ENCODE assay signal across 8 mouse cellular contexts in genomic region chr12:55465401-55465983, GRCm38 (mm10). TPM values are rescaled to one million over a fixed set of nuclear protein-coding genes. Genes with fewer than 3 reads are reported as not detected.
DNase-seq lines count a peak whose midpoint lies in the region; ATAC-seq lines count a peak whose summit lies in the region.

No protein-coding gene starts in this region.

- peaks cover 26% of the 10 kb centered on the region for H3K4me1 ChIP-seq in forebrain, embryonic 14.5 days (ENCODE audit: control insufficient read depth, insufficient read depth, low read length)
- peaks cover 9% of the 10 kb centered on the region; the same call in 1 of the 2 replicates for H3K4me1 ChIP-seq in forebrain, embryonic 11.5 days (replicated peaks; ENCODE audit: control insufficient read depth, insufficient read depth, low read length)

- ATAC-seq in forebrain, embryonic 14.5 days = no peak
- no peak for ATAC-seq in forebrain, embryonic 11.5 days (replicated peaks; ENCODE audit: low FRiP score)
- ATAC-seq in monocyte, adult 5-6 weeks (replicated peaks; ENCODE audit: insufficient number of reproducible peaks, low FRiP score, low TSS enrichment, poor library complexity, severe bottlenecking) = peak; percentile 93

- H3K36me3 ChIP-seq in forebrain, embryonic 14.5 days (ENCODE audit: control insufficient read depth, insufficient read depth, low read length) = no peaks in the 10 kb centered on the region
- H3K36me3 ChIP-seq in forebrain, embryonic 11.5 days (ENCODE audit: control insufficient read depth, insufficient read depth, low read length) = no peaks in the 10 kb centered on the region

- H3K4me2 ChIP-seq in forebrain, embryonic 14.5 days (ENCODE audit: low read length) = no peak overlapping the region
- H3K4me2 ChIP-seq in forebrain, embryonic 11.5 days (ENCODE audit: low read depth, low read length, severe bottlenecking) = no peak overlapping the region

- peak; percentile 11 for DNase-seq in forebrain, embryonic 14.5 days (ENCODE audit: low spot score)
- no peak for DNase-seq in forebrain, embryonic 11.5 days (ENCODE audit: low spot score)
- DNase-seq in 3T3-L1 (ENCODE audit: low read depth, low spot score) = peak; percentile 54
- DNase-seq in cerebellum, adult 9-10 months = peak; percentile 86
- peak; percentile 67 for DNase-seq in kidney, adult 9 months
- DNase-seq in retina, embryonic 14.5 days (ENCODE audit: low spot score) = no peak
- no peak for DNase-seq in frontal cortex, adult 2 months (ENCODE audit: extremely low spot score in 1 of 2, low spot score in 1 of 2)

- H3K27me3 ChIP-seq in forebrain, embryonic 14.5 days (replicated peaks; ENCODE audit: control insufficient read depth, insufficient read depth, low read length) = no peaks in the 10 kb centered on the region
- no peaks in the 10 kb centered on the region for H3K27me3 ChIP-seq in forebrain, embryonic 11.5 days (ENCODE audit: control insufficient read depth, insufficient read depth, low read length)

- 79% methylated on average over 17 of the region's 17 CpGs for WGBS in forebrain, embryonic 14.5 days
- WGBS in forebrain, embryonic 11.5 days = 86% methylated on average over 17 of the region's 17 CpGs

- H3K9ac ChIP-seq in forebrain, embryonic 14.5 days (ENCODE audit: low read length) = no peak overlapping the region
- H3K9ac ChIP-seq in forebrain, embryonic 11.5 days (ENCODE audit: low read length) = no peak overlapping the region

- H3K27ac ChIP-seq in forebrain, embryonic 14.5 days (ENCODE audit: low read depth, low read length) = no peak overlapping the region
- H3K27ac ChIP-seq in forebrain, embryonic 11.5 days (ENCODE audit: low read depth, low read length) = no peak overlapping the region

- H3K9me3 ChIP-seq in forebrain, embryonic 14.5 days (replicated peaks; ENCODE audit: control insufficient read depth, low read length) = no peaks in the 10 kb centered on the region
- H3K9me3 ChIP-seq in forebrain, embryonic 11.5 days (ENCODE audit: control insufficient read depth, low read length) = no peaks in the 10 kb centered on the region

- H3K4me3 ChIP-seq in forebrain, embryonic 14.5 days (ENCODE audit: low read depth, low read length) = no peak overlapping the region
- no peak overlapping the region for H3K4me3 ChIP-seq in forebrain, embryonic 11.5 days (ENCODE audit: low read depth, low read length)

RNA-seq across cellular contexts. Expression of gene Nfkbia, which starts 27.0 kb away (rescaled TPM):
- 40.0 and 49.7 TPM in 2 replicates for polyA plus RNA-seq in forebrain, embryonic 14.5 days (2014; fragmentation: Nextera tagmentation; extraction: Ambion mirVana)
- polyA plus RNA-seq in forebrain, embryonic 11.5 days (2014; fragmentation: Nextera tagmentation; extraction: Ambion mirVana) = 40.8 and 41.2 TPM in 2 replicates
- 223 to 481 TPM (median 360 TPM) in 3 replicates for total RNA-seq in monocyte, adult 5-6 weeks (2017)
- polyA plus RNA-seq in frontal cortex, adult 2 months (2012; rRNA removed) = 36.4 and 41.8 TPM in 2 replicates

Comparison
In these comparisons a context has a peak if more than half of its experiments do, and no peak if none do; other contexts are left out.
1. DNase-seq: peak in forebrain, embryonic 14.5 days (single experiment), 3T3-L1 (single experiment), cerebellum, adult 9-10 months (single experiment) and kidney, adult 9 months (single experiment); none in forebrain, embryonic 11.5 days (single experiment), retina, embryonic 14.5 days (single experiment) and frontal cortex, adult 2 months (0 of 2).